Mouse (Mus musculus): ENCODE data around the gene Phex. TPM values are rescaled to one million over a fixed set of nuclear protein-coding genes. Genes with fewer than 3 reads are reported as not detected.

Gene Phex
- total and polyA plus RNA-seq, 3 experiments, result 0.01 to 0.12 TPM; not detected in 1

- TF ChIP-seq NRF1 (IDR thresholded peaks at IDR 0.05; ENCODE audit: insufficient read depth, low read depth, low read length, poor library complexity, severe bottlenecking) (no peak), JUND (IDR thresholded peaks at IDR 0.05; ENCODE audit: low read depth, low read length) (no peak), MAFK (IDR thresholded peaks at IDR 0.05; ENCODE audit: borderline replicate concordance, low read depth, low read length) (no peak), CHD1 (IDR thresholded peaks at IDR 0.05; ENCODE audit: low read depth, low read length) (no peak), USF1 (IDR thresholded peaks at IDR 0.05; ENCODE audit: low read depth, low read length) (no peak), GATA1 (IDR thresholded peaks at IDR 0.05; ENCODE audit: low read depth, low read length) (no peak), CTCF (IDR thresholded peaks at IDR 0.05 in 2 of 3, conservative IDR thresholded peaks at IDR 0.05 in 1 of 3; ENCODE audit: control insufficient read depth in 1 of 3, insufficient read depth in 1 of 3, low read depth in 2 of 3, low read length in 3 of 3, poor library complexity in 1 of 3, severe bottlenecking in 1 of 3) (no peak), SIN3A (IDR thresholded peaks at IDR 0.05; ENCODE audit: low read length) (no peak), ZKSCAN1 (IDR thresholded peaks at IDR 0.05; ENCODE audit: low read depth, low read length) (no peak)
- Histone ChIP-seq H3K27ac (ENCODE audit: control insufficient read depth, low read depth, low read length) (no peak overlapping the region), H3K9me3 (replicated peaks; ENCODE audit: insufficient read depth, low read length) (no peaks in the 10 kb centered on the region), H3K36me3 (ENCODE audit: control insufficient read depth in 1 of 2, insufficient read depth in 2 of 2, low read length in 2 of 2) (no peaks in the 10 kb centered on the region), H3K27me3 (ENCODE audit: control insufficient read depth in 1 of 2, insufficient read depth in 2 of 2, low read length in 2 of 2) (no peaks in the 10 kb centered on the region), H3K4me3 (ENCODE audit: control insufficient read depth in 1 of 2, insufficient read depth in 1 of 2, low read depth in 2 of 2, low read length in 2 of 2) (no peak overlapping the region), H3K9ac (ENCODE audit: control insufficient read depth, low read depth, low read length, poor library complexity, severe bottlenecking) (no peak overlapping the region), H3K79me2 (ENCODE audit: control insufficient read depth, insufficient read depth, low read length, poor library complexity) (no peaks in the 10 kb centered on the region), H3K4me1 (ENCODE audit: control insufficient read depth in 1 of 2, insufficient read depth in 2 of 2, low read length in 2 of 2) (no peaks in the 10 kb centered on the region)
- DNase-seq (ENCODE audit: low read depth, low spot score), result no peak
These were observed 141.8 kb downstream of the Phex start for GRCm38 (mm10) chrX:157273291-157273690.

- no peak overlapping the region for H3K4me3 ChIP-seq (ENCODE audit: control insufficient read depth in 1 of 2, insufficient read depth in 1 of 2, low read depth in 2 of 2, low read length in 2 of 2)
- no peaks in the 10 kb centered on the region for H3K9me3 ChIP-seq (replicated peaks; ENCODE audit: insufficient read depth, low read length)
- no peaks in the 10 kb centered on the region for H3K36me3 ChIP-seq (ENCODE audit: control insufficient read depth in 1 of 2, insufficient read depth in 2 of 2, low read length in 2 of 2)
- H3K9ac ChIP-seq (ENCODE audit: control insufficient read depth, low read depth, low read length, poor library complexity, severe bottlenecking), result no peak overlapping the region
- no peaks in the 10 kb centered on the region for H3K27me3 ChIP-seq (ENCODE audit: control insufficient read depth in 1 of 2, insufficient read depth in 2 of 2, low read length in 2 of 2)
- H3K4me1 ChIP-seq (ENCODE audit: control insufficient read depth in 1 of 2, insufficient read depth in 2 of 2, low read length in 2 of 2), result no peaks in the 10 kb centered on the region
- no peaks in the 10 kb centered on the region for H3K79me2 ChIP-seq (ENCODE audit: control insufficient read depth, insufficient read depth, low read length, poor library complexity)
- no peak overlapping the region for H3K27ac ChIP-seq (ENCODE audit: control insufficient read depth, low read depth, low read length)
- TF ChIP-seq TAL1 (IDR thresholded peaks at IDR 0.05; ENCODE audit: low read length) (no peak), GABPA (IDR thresholded peaks at IDR 0.05; ENCODE audit: low read depth, low read length) (no peak), MXI1 (IDR thresholded peaks at IDR 0.05; ENCODE audit: low read depth, low read length) (no peak), ELF1 (IDR thresholded peaks at IDR 0.05; ENCODE audit: low read depth, low read length) (no peak), SIN3A (IDR thresholded peaks at IDR 0.05; ENCODE audit: low read length) (no peak), ZMIZ1 (IDR thresholded peaks at IDR 0.05; ENCODE audit: low read depth, low read length) (no peak), SMC3 (IDR thresholded peaks at IDR 0.05; ENCODE audit: low read depth, low read length) (no peak), NRF1 (IDR thresholded peaks at IDR 0.05; ENCODE audit: insufficient read depth, low read depth, low read length, poor library complexity, severe bottlenecking) (no peak), RAD21 (IDR thresholded peaks at IDR 0.05; ENCODE audit: low read depth, low read length) (no peak), GATA1 (IDR thresholded peaks at IDR 0.05; ENCODE audit: low read depth, low read length) (no peak), POLR2A (IDR thresholded peaks at IDR 0.05; ENCODE audit: control insufficient read depth in 1 of 2, insufficient read depth in 1 of 2, low read depth in 1 of 2, low read length in 2 of 2, poor library complexity in 1 of 2) (no peak), ETS1 (IDR thresholded peaks at IDR 0.05; ENCODE audit: low read depth, low read length) (no peak), USF2 (IDR thresholded peaks at IDR 0.05; ENCODE audit: borderline replicate concordance in 1 of 2, insufficient read depth in 1 of 2, low read depth in 1 of 2, low read length in 2 of 2) (no peak), MYC (IDR thresholded peaks at IDR 0.05; ENCODE audit: low read depth, low read length) (no peak)
- DNase-seq (ENCODE audit: low read depth, low spot score), result no peak
These were observed 143.5 kb downstream of the Phex start for GRCm38 (mm10) chrX:157271609-157272008.
